Mouse (Mus musculus) right cerebral cortex, adult 18-20 months (tissue): ENCODE results near the gene Zfp235.

ENCODE experiments used
- DNase-seq: peaks from one replicate; pipeline ENCODE4 v3.0.0; 2022; ENCODE audit warnings: mixed read lengths

Zfp235 gene

DNA sequence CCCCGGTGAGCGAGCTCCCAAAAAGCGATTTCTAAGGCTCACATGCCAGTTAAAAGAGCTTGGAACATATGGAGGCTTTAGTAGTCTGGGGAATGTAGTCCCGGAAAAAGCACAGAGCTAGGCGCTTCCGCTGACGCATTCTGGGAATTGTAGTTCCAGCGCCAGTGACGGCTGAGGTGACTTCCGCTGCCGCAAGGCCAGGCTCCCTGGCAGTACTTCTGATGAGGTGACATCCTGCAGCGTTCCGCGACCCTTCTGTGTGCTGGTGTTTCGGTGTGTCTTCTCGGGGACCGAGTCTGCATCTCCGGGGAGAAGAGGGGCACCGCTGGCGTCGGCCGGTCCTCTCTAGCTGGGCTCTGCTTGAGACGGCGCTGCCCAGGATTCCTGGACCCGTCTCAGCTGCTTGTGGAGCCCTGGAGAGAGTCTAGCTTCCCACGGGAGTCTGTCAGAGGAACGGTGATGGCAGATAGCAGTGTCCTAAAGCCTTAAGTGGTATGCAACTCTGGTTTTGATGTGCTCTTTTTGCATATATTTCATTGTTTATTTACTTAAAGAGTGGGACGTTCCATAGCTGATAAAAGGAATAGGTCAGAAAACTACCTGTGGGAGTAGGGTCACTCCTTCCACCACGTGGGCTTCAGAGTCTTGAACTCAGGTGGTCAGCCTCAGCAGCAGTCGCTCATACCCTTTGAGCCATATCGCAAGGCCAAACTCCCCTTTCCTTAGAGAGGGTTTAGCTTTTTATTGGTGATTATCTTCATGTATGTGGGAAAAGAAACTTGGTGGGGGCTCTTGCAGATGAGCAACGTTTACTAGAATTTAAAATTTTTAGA, at the start of gene Zfp235:
TSS of gene Zfp235 (plus strand) at position 174 of the 833 bp plus-strand sequence.
- peak; percentile 94 for DNase-seq

GRCm38 (mm10) chr7:24086871-24087270, 47.1 kb upstream of the Zfp235 start:
- DNase-seq, result no peak

DNA sequence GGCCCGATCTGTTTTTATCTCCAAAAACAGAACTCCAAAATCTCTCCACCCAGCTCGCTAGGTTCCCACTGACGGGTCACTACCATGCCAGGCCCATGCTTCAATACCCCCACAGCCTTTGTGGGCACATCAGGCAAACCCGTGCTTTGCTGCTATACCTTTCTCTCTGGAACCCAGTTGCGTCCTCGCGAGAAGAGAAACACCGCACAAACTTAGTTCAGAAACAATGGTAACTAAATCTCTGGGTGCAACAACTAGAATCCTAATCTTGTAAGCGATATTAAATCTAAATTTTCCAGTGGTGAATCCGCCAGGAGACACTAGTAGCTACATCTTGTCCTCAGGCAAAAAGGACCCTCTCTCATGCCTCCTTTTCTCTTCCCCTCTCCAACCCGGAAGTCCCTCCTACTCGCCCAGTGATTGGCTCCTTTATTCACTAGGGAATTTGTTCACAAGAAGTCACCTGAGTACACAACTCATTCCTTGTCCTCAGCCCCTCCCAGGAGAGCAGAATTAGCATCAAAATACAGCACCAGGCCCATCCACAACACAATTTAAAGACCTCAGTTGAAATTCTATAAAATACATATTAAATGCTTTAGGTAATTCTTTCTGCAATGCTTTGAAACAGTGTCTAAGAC, 46.4 kb upstream of the Zfp235 start:
- DNase-seq, result no peak

- DNase-seq, result no peak
Observed at GRCm38 (mm10) chr7:24104403-24104802, 29.6 kb upstream of the Zfp235 start.

GRCm38 (mm10) chr7:24105144-24105703, 28.7 kb upstream of the Zfp235 start:
- no peak for DNase-seq

DNA sequence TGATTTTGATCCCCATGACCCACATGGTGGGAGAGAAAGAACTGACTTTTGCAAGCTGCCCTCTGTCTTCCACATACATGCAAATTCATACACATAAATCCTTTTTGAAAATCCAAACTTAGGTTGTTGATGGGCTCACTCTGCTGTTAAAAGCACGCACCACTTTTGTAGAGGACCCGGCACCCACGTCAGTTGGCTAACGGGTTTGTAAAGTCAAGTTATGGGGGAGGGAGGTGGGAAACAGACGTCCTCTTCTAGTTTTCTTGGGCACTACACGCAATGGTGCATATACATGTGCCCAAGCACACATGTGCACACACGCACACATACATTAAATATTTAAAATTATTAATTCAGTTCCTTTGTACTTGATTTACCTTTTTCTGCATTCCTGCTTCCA, 23.1 kb upstream of the Zfp235 start:
- no peak for DNase-seq

GRCm38 (mm10) chr7:24111772-24112155, 22.2 kb upstream of the Zfp235 start:
- DNase-seq, result no peak

- peak; percentile 93 for DNase-seq
Observed at GRCm38 (mm10) chr7:24112156-24112856, 21.7 kb upstream of the Zfp235 start, which contains the start of gene Zfp112. Gene Zfp112 (plus strand): TSS chr7:24112314.

DNA sequence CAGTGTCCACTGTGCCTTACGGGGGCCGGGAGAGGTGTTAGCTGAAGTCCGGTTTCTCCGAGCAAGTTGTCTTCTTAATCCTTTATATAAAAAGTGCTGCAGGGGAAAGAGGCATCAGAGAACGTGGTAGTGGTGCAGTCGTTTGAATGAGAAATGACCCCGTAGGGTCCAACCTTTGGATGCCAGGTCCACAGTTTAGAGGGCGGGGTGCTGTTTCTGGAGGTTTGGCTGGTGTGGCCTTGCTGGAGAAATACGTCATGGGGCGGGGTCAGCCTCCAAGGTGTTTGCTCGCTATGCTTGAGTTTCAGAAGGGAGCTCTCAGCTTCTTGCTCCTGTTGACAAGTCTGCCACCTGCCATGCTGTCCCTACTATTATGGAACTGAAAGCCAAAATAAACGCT, 21.0 kb upstream of the Zfp235 start:
- peak; percentile 44 for DNase-seq

DNA sequence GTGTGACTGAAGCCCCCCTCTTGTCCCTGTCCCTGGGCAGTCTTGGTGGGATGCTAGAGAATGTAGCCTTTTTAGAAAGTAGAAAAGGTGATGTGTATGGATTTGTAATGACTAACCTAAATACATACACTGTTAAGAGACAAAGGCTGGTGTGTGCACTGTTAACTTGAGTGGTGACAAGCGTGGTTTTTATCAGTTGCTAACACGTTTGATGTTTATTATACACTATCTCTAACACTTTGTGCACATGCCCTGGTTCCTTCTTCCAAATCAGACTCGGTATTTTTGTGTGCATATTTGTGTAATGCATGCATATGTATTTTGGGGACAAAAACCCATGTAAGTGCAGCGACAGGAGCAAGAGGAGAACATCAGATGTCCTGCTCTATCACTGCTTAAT, 17.3 kb upstream of the Zfp235 start:
- DNase-seq, result no peak

DNA sequence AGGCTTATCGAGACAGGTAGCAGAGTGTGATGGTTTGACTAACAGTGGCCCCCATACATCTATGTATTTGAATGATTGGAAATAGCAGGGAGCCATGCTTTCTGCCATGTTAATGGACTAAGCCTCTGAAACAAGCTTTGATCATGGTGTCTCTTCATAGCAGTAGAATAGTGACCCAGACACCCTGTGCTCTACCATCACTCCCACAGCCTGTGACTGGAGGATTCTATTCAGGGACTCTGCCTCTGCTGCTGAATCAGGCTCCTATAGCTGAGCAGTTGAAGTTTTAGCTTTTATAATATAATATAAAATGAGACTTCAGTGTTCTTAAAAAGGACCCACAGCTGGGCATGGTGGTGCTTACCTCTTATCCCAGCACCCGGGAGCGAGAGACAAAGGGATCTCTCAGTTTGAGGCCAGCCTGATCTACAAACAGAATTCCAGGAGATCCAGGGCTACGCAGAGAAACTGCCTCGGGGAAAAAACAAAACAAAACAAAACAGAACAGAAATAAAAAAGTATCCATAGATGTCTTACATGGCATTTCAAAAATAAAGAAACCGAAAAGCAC, 459 bp upstream of the Zfp235 start:
- DNase-seq, result no peak

- no peak for DNase-seq
Observed at GRCm38 (mm10) chr7:24142566-24142965, 8.6 kb downstream of the Zfp235 start.

GRCm38 (mm10) chr7:24153272-24153671, 19.3 kb downstream of the Zfp235 start:
- DNase-seq, result no peak

- DNase-seq, result no peak
Observed at GRCm38 (mm10) chr7:24172191-24172590, 38.2 kb downstream of the Zfp235 start.

DNA sequence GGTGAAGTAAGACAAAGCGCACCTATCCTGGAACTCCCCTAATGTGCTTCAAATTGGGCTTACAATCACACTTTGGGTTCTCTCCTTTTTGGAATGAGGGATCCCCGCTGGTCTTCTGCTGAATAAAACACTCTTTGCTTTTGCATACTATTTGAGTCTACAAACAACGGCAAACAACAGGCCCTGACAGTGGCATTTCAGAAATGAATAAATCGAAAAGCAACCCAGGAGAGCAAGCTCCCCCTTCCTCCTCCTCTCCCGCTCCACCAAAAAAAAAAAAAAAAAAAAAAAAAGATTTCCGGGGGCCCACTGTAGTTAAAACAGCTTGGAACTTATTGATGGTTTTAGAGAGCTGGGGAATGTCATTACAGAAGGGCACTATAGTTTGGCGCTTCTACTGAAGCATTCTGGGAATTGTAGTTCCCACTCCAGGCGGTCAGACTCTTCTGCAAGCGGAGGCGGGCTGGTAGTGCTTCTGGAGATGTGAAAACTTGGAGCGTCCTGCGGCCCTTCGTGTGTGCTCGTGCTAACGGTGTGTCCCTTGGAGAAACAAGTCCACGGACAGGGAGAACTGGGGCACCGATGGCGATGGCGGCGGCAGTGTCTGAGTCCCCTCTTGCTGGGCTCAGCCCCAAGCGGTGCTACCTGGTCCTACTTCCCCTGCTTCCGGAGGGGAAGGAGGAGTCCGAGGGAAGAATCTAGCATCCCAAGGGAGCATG, 40.8 kb downstream of the Zfp235 start, which contains the start of gene Zfp114:
TSS of gene Zfp114 (plus strand) at position 443 of the 719 bp plus-strand sequence.
- peak; percentile 67 for DNase-seq

DNA sequence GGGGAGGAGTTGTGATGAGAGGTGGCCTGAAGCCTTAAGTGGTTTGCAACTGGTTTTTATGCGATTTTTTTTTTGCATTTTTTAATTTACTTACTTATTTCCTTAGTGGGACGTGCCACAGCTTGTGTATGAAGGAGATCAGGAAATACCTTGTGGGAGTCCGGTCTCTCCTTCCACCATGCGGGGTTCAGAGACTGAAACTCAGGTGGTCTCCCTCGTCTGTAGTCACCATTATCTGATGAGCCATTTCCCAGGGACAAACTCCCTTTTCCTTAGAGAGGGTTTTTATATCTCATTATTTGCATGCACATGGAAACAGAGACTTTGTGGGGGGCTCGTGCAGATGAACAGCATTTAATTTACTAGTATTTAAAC, 41.4 kb downstream of the Zfp235 start:
- no peak for DNase-seq

DNA sequence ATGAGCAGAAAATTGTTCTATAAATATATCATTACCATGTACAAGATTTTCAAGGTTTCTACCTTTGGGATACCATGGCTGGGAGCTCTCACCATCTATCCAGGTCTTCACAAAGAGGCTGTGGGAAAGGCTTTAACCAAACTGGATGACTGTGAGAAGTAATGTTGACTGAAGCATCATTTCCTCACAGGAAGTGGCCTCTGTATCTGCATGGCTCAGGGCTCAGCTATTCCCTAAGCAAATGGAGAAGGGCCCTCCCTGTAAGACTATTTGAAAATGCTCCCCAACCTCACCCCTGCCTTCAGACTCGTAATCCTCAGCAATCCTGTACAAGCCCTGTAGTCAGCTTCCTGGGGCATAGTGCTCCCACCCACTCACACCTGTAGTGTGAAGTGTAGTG, 53.6 kb downstream of the Zfp235 start:
- no peak for DNase-seq

DNA sequence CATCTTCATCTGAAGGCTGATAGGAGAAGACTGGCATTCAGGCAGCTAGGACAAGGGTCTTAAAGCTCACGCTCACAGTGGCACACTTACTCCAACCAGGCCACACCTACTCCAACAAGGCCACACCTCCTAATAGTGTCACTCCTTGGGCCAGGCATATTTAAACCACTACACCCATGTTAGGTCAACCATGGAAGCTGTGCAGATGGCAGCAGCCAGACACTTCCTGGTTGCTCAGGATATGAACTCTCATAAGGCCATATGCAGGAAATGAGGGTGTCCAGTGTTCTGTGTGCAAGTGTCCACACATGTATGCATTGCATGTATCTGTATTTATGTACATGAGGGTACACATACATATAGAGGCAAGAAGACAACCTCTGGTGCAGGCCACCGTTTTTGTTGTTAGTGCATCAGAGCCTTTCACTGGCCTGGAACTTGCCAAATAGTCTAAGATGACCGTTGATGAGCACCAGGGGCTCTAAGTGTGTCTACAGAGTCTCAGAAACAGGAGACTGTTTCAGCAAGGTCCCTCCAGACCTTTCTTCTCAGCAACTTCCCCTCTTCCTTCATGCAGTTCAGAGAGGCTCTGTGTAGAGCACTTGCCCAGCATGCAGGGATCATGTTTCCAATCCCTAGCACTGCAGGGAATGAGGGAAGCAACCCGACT, 55.1 kb downstream of the Zfp235 start:
- no peak for DNase-seq

DNA sequence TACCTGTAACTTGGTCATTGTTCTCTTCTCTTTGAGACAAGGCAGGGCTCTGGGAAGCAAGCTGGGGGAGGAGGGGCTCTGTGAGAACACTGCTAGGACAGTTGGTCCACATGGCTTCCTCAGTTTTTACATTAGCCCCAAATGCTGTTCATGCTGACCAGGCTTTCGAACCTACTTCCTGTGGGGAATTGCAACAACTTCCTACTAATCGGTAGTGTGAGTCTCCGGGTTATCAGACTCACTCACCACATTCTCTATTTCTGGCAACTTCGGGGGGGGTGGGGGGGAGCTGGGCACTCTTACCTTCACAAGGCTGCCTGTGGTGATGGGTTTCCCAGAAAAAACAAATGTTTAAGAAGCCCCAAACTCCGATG, 55.6 kb downstream of the Zfp235 start:
- DNase-seq, result no peak

DNA sequence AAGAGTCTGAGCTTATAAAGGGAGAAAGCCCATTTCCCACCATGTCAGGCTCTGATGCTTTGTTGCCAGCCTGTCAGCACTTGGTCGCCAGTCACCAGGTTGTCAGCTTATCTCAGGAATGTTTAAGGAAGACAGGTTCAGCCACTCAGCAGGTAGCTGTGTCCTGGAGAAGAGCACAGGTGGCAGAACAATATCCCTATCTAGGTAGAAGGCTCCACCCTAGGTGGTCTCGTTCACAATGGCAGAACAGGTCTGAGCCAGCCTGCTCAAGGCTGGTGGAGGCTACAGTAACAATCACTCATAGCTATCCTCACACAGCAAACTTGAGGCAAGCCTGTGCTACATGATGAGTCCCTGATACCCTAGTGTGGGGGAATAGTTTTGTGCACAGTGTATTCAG, 57.4 kb downstream of the Zfp235 start:
- no peak for DNase-seq
